Mouse (Mus musculus): ENCODE results near the gene Rprml. TPM values are rescaled to one million over a fixed set of nuclear protein-coding genes. Genes with fewer than 3 reads are reported as not detected.

Gene Rprml
- polyA plus RNA-seq, 1 experiment from 2014 or later, result 0.14 TPM

GRCm38 (mm10) chr11:103635481-103635880 lies 13.9 kb upstream of the Rprml start:
- no peak for TF ChIP-seq CTCF (IDR thresholded peaks at IDR 0.05; ENCODE audit: low read depth)
- Histone ChIP-seq H3K36me3 (ENCODE audit: insufficient read depth, low read length) (no peaks in the 10 kb centered on the region), H3K27ac (no peak overlapping the region), H3K9ac (ENCODE audit: low read depth, low read length) (no peak overlapping the region), H3K4me1 (replicated peaks; ENCODE audit: insufficient read depth, low read length) (no peaks in the 10 kb centered on the region), H3K27me3 (ENCODE audit: insufficient read depth, low read length) (no peaks in the 10 kb centered on the region), H3K4me2 (ENCODE audit: low read length) (no peak overlapping the region), H3K9me3 (replicated peaks; ENCODE audit: low read length) (no peaks in the 10 kb centered on the region), H3K4me3 (replicated peaks; ENCODE audit: low read depth, low read length) (no peak overlapping the region)
- DNase-seq (ENCODE audit: low spot score), result no peak
- ATAC-seq (replicated peaks; ENCODE audit: low FRiP score, low read depth), result no peak
- WGBS, result 69% methylated on average over 3 of the region's 3 CpGs

GRCm38 (mm10) chr11:103636261-103636660 lies 13.1 kb upstream of the Rprml start:
- H3K9me3 ChIP-seq (replicated peaks; ENCODE audit: low read length), result no peaks in the 10 kb centered on the region
- no peak for TF ChIP-seq CTCF (IDR thresholded peaks at IDR 0.05; ENCODE audit: low read depth)
- DNase-seq (ENCODE audit: low spot score), result no peak
- no peak for ATAC-seq (replicated peaks; ENCODE audit: low FRiP score, low read depth)
- no peak overlapping the region for H3K27ac ChIP-seq
- WGBS, result 79% methylated on average over 6 of the region's 6 CpGs
- no peak overlapping the region for H3K9ac ChIP-seq (ENCODE audit: low read depth, low read length)
- no peak overlapping the region for H3K4me2 ChIP-seq (ENCODE audit: low read length)
- no peak overlapping the region for H3K4me3 ChIP-seq (replicated peaks; ENCODE audit: low read depth, low read length)
- no peaks in the 10 kb centered on the region for H3K36me3 ChIP-seq (ENCODE audit: insufficient read depth, low read length)
- H3K4me1 ChIP-seq (replicated peaks; ENCODE audit: insufficient read depth, low read length), result no peaks in the 10 kb centered on the region
- no peaks in the 10 kb centered on the region for H3K27me3 ChIP-seq (ENCODE audit: insufficient read depth, low read length)

- Histone ChIP-seq H3K27me3 (ENCODE audit: insufficient read depth, low read length) (no peaks in the 10 kb centered on the region), H3K36me3 (ENCODE audit: insufficient read depth, low read length) (no peaks in the 10 kb centered on the region), H3K9ac (ENCODE audit: low read depth, low read length) (no peak within 1 kb of the TSS), H3K4me3 (replicated peaks; ENCODE audit: low read depth, low read length) (no peak within 1 kb of the TSS), H3K9me3 (replicated peaks; ENCODE audit: low read length) (no peaks in the 10 kb centered on the region), H3K27ac (no peak within 1 kb of the TSS), H3K4me2 (ENCODE audit: low read length) (no peak within 1 kb of the TSS), H3K4me1 (replicated peaks; ENCODE audit: insufficient read depth, low read length) (no peaks in the 10 kb centered on the region)
- ATAC-seq (replicated peaks; ENCODE audit: low FRiP score, low read depth) (no peak), DNase-seq (ENCODE audit: low spot score) (no peak)
- no peak for TF ChIP-seq CTCF (IDR thresholded peaks at IDR 0.05; ENCODE audit: low read depth)
- 75% methylated on average over 3 of the region's 3 CpGs for WGBS
Observed at GRCm38 (mm10) chr11:103638790-103639189, 10.6 kb upstream of the Rprml start, which contains the start of gene Lyzl6. Gene Lyzl6 (minus strand): TSS chr11:103638890.

- no peak overlapping the region for H3K4me3 ChIP-seq (replicated peaks; ENCODE audit: low read depth, low read length)
- DNase-seq (ENCODE audit: low spot score) (peak; percentile 87), ATAC-seq (replicated peaks; ENCODE audit: low FRiP score, low read depth) (no peak)
- no peaks in the 10 kb centered on the region for H3K9me3 ChIP-seq (replicated peaks; ENCODE audit: low read length)
- no peak overlapping the region for H3K4me2 ChIP-seq (ENCODE audit: low read length)
- H3K36me3 ChIP-seq (ENCODE audit: insufficient read depth, low read length), result no peaks in the 10 kb centered on the region
- no peak overlapping the region for H3K9ac ChIP-seq (ENCODE audit: low read depth, low read length)
- H3K27me3 ChIP-seq (ENCODE audit: insufficient read depth, low read length), result no peaks in the 10 kb centered on the region
- 3% methylated on average over 10 of the region's 10 CpGs for WGBS
- H3K27ac ChIP-seq, result no peak overlapping the region
- peak; percentile 99 for TF ChIP-seq CTCF (IDR thresholded peaks at IDR 0.05; ENCODE audit: low read depth)
- H3K4me1 ChIP-seq (replicated peaks; ENCODE audit: insufficient read depth, low read length), result no peaks in the 10 kb centered on the region
Observed at GRCm38 (mm10) chr11:103639407-103639946, 9.9 kb upstream of the Rprml start.

- H3K27me3 ChIP-seq (ENCODE audit: insufficient read depth, low read length), result 0 out of 2 replicates have a peak, but pooled peaks cover 8% of the 10 kb centered on the region
- H3K4me2 ChIP-seq (ENCODE audit: low read length), result no peak overlapping the region
- DNase-seq (ENCODE audit: low spot score) (no peak), ATAC-seq (replicated peaks; ENCODE audit: low FRiP score, low read depth) (no peak)
- no peaks in the 10 kb centered on the region for H3K9me3 ChIP-seq (replicated peaks; ENCODE audit: low read length)
- WGBS, result 64% methylated on average over 9 of the region's 9 CpGs
- H3K4me3 ChIP-seq (replicated peaks; ENCODE audit: low read depth, low read length), result no peak overlapping the region
- TF ChIP-seq CTCF (IDR thresholded peaks at IDR 0.05; ENCODE audit: low read depth), result no peak
- no peak overlapping the region for H3K27ac ChIP-seq
- no peaks in the 10 kb centered on the region for H3K4me1 ChIP-seq (replicated peaks; ENCODE audit: insufficient read depth, low read length)
- no peaks in the 10 kb centered on the region for H3K36me3 ChIP-seq (ENCODE audit: insufficient read depth, low read length)
- no peak overlapping the region for H3K9ac ChIP-seq (ENCODE audit: low read depth, low read length)
Observed at GRCm38 (mm10) chr11:103643211-103643610, 6.2 kb upstream of the Rprml start.

GRCm38 (mm10) chr11:103645731-103646130 lies 3.6 kb upstream of the Rprml start:
- peak; percentile 39 for DNase-seq (ENCODE audit: low spot score)
- whole genome bisulfite sequencing, result 14% methylated on average over 8 of the region's 8 CpGs
- no peak for TF ChIP-seq CTCF (IDR thresholded peaks at IDR 0.05; ENCODE audit: low read depth)
- H3K36me3 ChIP-seq (ENCODE audit: insufficient read depth, low read length), result no peaks in the 10 kb centered on the region
- H3K9me3 ChIP-seq (replicated peaks; ENCODE audit: low read length), result no peaks in the 10 kb centered on the region
- H3K27ac ChIP-seq, result no peak overlapping the region
- H3K4me2 ChIP-seq (ENCODE audit: low read length), result no peak overlapping the region
- H3K27me3 ChIP-seq (ENCODE audit: insufficient read depth, low read length), result peaks cover 31% of the 10 kb centered on the region
- peaks cover 7% of the 10 kb centered on the region; the same call in 1 of the 2 replicates for H3K4me1 ChIP-seq (replicated peaks; ENCODE audit: insufficient read depth, low read length)
- no peak for ATAC-seq (replicated peaks; ENCODE audit: low FRiP score, low read depth)
- H3K4me3 ChIP-seq (replicated peaks; ENCODE audit: low read depth, low read length), result no peak overlapping the region
- H3K9ac ChIP-seq (ENCODE audit: low read depth, low read length), result no peak overlapping the region

- H3K4me1 ChIP-seq (replicated peaks; ENCODE audit: insufficient read depth, low read length), result peaks cover 7% of the 10 kb centered on the region; the same call in 1 of the 2 replicates
- no peaks in the 10 kb centered on the region for H3K9me3 ChIP-seq (replicated peaks; ENCODE audit: low read length)
- H3K9ac ChIP-seq (ENCODE audit: low read depth, low read length), result no peak overlapping the region
- DNase-seq (ENCODE audit: low spot score), result no peak
- ATAC-seq (replicated peaks; ENCODE audit: low FRiP score, low read depth), result no peak
- H3K36me3 ChIP-seq (ENCODE audit: insufficient read depth, low read length), result no peaks in the 10 kb centered on the region
- no peak overlapping the region for H3K27ac ChIP-seq
- TF ChIP-seq CTCF (IDR thresholded peaks at IDR 0.05; ENCODE audit: low read depth), result no peak
- 54% methylated on average over 6 of the region's 6 CpGs for WGBS
- H3K4me2 ChIP-seq (ENCODE audit: low read length), result no peak overlapping the region
- H3K27me3 ChIP-seq (ENCODE audit: insufficient read depth, low read length), result peaks cover 36% of the 10 kb centered on the region
- H3K4me3 ChIP-seq (replicated peaks; ENCODE audit: low read depth, low read length), result no peak overlapping the region
Observed at GRCm38 (mm10) chr11:103646301-103646700, 3.1 kb upstream of the Rprml start.
